Mouse (Mus musculus) cerebral cortex, adult 2 months (tissue): ENCODE results near the gene Plcz1.

Source experiments
- WGBS: fragments of 180-500 bp; shearing (Covaris S2); methylation state at CpG from one replicate; pipeline ENCODE4 v1.1.7; 2018; 5-methylcytosine and 5-hydroxymethylcytosine counted together

Gene Plcz1

GRCm38 (mm10) chr6:140041357-140041756 lies at the start of gene Plcz1:
Gene Plcz1 (minus strand): TSS chr6:140041457.
- WGBS: 89% methylated on average over 5 of the region's 5 CpGs

GRCm38 (mm10) chr6:140089855-140090254 lies 48.6 kb upstream of the Plcz1 start:
- WGBS: 89% methylated on average over 5 of the region's 5 CpGs

GRCm38 (mm10) chr6:140081739-140082138 lies 40.5 kb upstream of the Plcz1 start:
- WGBS: 80% methylated on average over 3 of the region's 3 CpGs

GRCm38 (mm10) chr6:140080933-140081332 lies 39.7 kb upstream of the Plcz1 start:
- 93% methylated on average over 7 of the region's 7 CpGs for WGBS

- 48% methylated on average over 8 of the region's 8 CpGs for WGBS
Measured at GRCm38 (mm10) chr6:140069177-140069576, 27.9 kb upstream of the Plcz1 start.

GRCm38 (mm10) chr6:140054271-140054928 lies 13.1 kb upstream of the Plcz1 start:
- 38% methylated on average over 5 of the region's 5 CpGs for WGBS

GRCm38 (mm10) chr6:140051476-140051875 lies 10.2 kb upstream of the Plcz1 start:
- 64% methylated on average over 5 of the region's 5 CpGs for WGBS

- WGBS: 96% methylated on average over 7 of the region's 7 CpGs
Measured at GRCm38 (mm10) chr6:140040952-140041351, 305 bp downstream of the Plcz1 start, which contains the start of gene Capza3. Gene Capza3 (plus strand): TSS chr6:140041252.

GRCm38 (mm10) chr6:140024404-140024803 lies 16.9 kb downstream of the Plcz1 start:
- WGBS: 88% methylated on average over 7 of the region's 7 CpGs

- 82% methylated on average over 3 of the region's 3 CpGs for WGBS
Measured at GRCm38 (mm10) chr6:140005181-140005580, 36.1 kb downstream of the Plcz1 start.

GRCm38 (mm10) chr6:139989597-139989996 lies 51.7 kb downstream of the Plcz1 start:
- 77% methylated on average over 10 of the region's 10 CpGs for WGBS

- WGBS: 62% methylated on average over 6 of the region's 6 CpGs
Measured at GRCm38 (mm10) chr6:139989075-139989474, 52.2 kb downstream of the Plcz1 start.

GRCm38 (mm10) chr6:139986564-139986963 lies 54.7 kb downstream of the Plcz1 start:
- 83% methylated on average over 2 of the region's 2 CpGs for WGBS

GRCm38 (mm10) chr6:139984069-139984468 lies 57.2 kb downstream of the Plcz1 start:
- WGBS: 62% methylated on average over 3 of the region's 3 CpGs

GRCm38 (mm10) chr6:139978114-139978513 lies 63.1 kb downstream of the Plcz1 start:
- 51% methylated on average over 3 of the region's 3 CpGs for WGBS

GRCm38 (mm10) chr6:139974668-139975067 lies 66.6 kb downstream of the Plcz1 start:
- 48% methylated on average over 5 of the region's 5 CpGs for WGBS

GRCm38 (mm10) chr6:139971608-139972298 lies 69.5 kb downstream of the Plcz1 start:
- WGBS: 77% methylated on average over 4 of the region's 4 CpGs

- WGBS: 24% methylated on average over 6 of the region's 6 CpGs
Measured at GRCm38 (mm10) chr6:139966684-139967083, 74.6 kb downstream of the Plcz1 start.

GRCm38 (mm10) chr6:139964895-139965294 lies 76.4 kb downstream of the Plcz1 start:
- 90% methylated on average over 3 of the region's 3 CpGs for WGBS

- WGBS: 80% methylated on average over 3 of the region's 3 CpGs
Measured at GRCm38 (mm10) chr6:139963775-139964174, 77.5 kb downstream of the Plcz1 start.

- WGBS: 46% methylated on average over 7 of the region's 7 CpGs
Measured at GRCm38 (mm10) chr6:139957531-139958241, 83.6 kb downstream of the Plcz1 start.

GRCm38 (mm10) chr6:139953596-139953995 lies 87.7 kb downstream of the Plcz1 start:
- WGBS: 83% methylated on average over 12 of the region's 12 CpGs
